Mouse (Mus musculus) small intestine, adult 2 months (tissue): ENCODE results near the gene Brinp2. TPM values are rescaled to one million over a fixed set of nuclear protein-coding genes. Genes with fewer than 3 reads are reported as not detected.

ENCODE experiments used
- H3K27ac ChIP-seq: fragments of 200-500 bp; 2 replicates; pipeline ENCODE4 v1.5.1; 2012; ENCODE audit warnings: low read depth, low read length, control low read depth, inconsistent platforms; ENCODE audit not compliant: insufficient read depth
- H3K27me3 ChIP-seq: fragments of 200-500 bp; 2 replicates; pipeline ENCODE4 v1.6.1; 2012; ENCODE audit warnings: mild to moderate bottlenecking, moderate library complexity, low read length, inconsistent platforms; ENCODE audit not compliant: control insufficient read depth, insufficient read depth
- H3K36me3 ChIP-seq: fragments of 200-500 bp; 2 replicates; pipeline ENCODE4 v1.6.1; 2012; ENCODE audit warnings: mild to moderate bottlenecking, low read length, control low read depth, inconsistent platforms; ENCODE audit not compliant: control insufficient read depth, insufficient read depth
- H3K4me1 ChIP-seq: fragments of 200-500 bp; 2 replicates; pipeline ENCODE4 v1.6.1; 2012; ENCODE audit warnings: low read length, inconsistent platforms, mixed read lengths; ENCODE audit not compliant: control insufficient read depth, insufficient read depth, insufficient read length
- H3K4me3 ChIP-seq: fragments of 200-500 bp; 2 replicates; pipeline ENCODE4 v1.5.1; 2012; ENCODE audit warnings: low read depth, mild to moderate bottlenecking, control low read depth, inconsistent platforms, low read length, moderate library complexity
- CTCF ChIP-seq: fragments of 200-500 bp; IDR thresholded peaks from 2 replicates; pipeline ENCODE4 v1.5.1; 2012; ENCODE audit warnings: low read depth, mild to moderate bottlenecking, control low read depth, inconsistent platforms, low read length, moderate library complexity, mixed read lengths; ENCODE audit not compliant: insufficient replicate concordance, insufficient read length; ENCODE audit errors: extremely low read depth
- POLR2A ChIP-seq: fragments of 200-500 bp; IDR thresholded peaks from 2 replicates; pipeline ENCODE4 v1.6.1; 2012; ENCODE audit warnings: low read depth, mild to moderate bottlenecking, control low read depth, inconsistent platforms, low read length, moderate library complexity
- WGBS: fragments of 180-500 bp; shearing (Covaris S2); methylation state at CpG from one replicate; pipeline ENCODE4 v1.1.7; 2018; 5-methylcytosine and 5-hydroxymethylcytosine counted together
- polyA plus RNA-seq: library from polyadenylated mRNA; depleted of rRNA; stranded (reverse); fragments of >200 nt; gene quantifications from 2 replicates; pipeline ENCODE4 v1.2.3, GENCODE M21; 2012

Gene Brinp2
- polyA plus RNA-seq, 1 experiment = 0.41 TPM

GRCm38 (mm10) chr1:158258685-158259292, 97.3 kb downstream of the Brinp2 start:
- Histone ChIP-seq H3K36me3 (no peaks in the 10 kb centered on the region), H3K4me3 (no peak overlapping the region), H3K27me3 (no peaks in the 10 kb centered on the region), H3K27ac (no peak overlapping the region), H3K4me1 (no peaks in the 10 kb centered on the region)
- TF ChIP-seq POLR2A (no peak), CTCF (no peak)
- WGBS = 81% methylated on average over 6 of the region's 6 CpGs

GRCm38 (mm10) chr1:158255912-158256680, 100.0 kb downstream of the Brinp2 start:
- TF ChIP-seq POLR2A (no peak), CTCF (no peak)
- Histone ChIP-seq H3K4me3 (no peak overlapping the region), H3K27ac (no peak overlapping the region), H3K27me3 (no peaks in the 10 kb centered on the region), H3K36me3 (no peaks in the 10 kb centered on the region), H3K4me1 (no peaks in the 10 kb centered on the region)
- 85% methylated on average over 9 of the region's 9 CpGs for WGBS

GRCm38 (mm10) chr1:158252682-158253222, 103.4 kb downstream of the Brinp2 start:
- H3K27ac ChIP-seq = no peak overlapping the region
- H3K36me3 ChIP-seq = no peaks in the 10 kb centered on the region
- H3K4me3 ChIP-seq = no peak overlapping the region
- 81% methylated on average over 8 of the region's 8 CpGs for WGBS
- no peaks in the 10 kb centered on the region for H3K4me1 ChIP-seq
- no peaks in the 10 kb centered on the region for H3K27me3 ChIP-seq
- no peak for TF ChIP-seq CTCF
- no peak for TF ChIP-seq POLR2A

- no peak overlapping the region for H3K4me3 ChIP-seq
- H3K36me3 ChIP-seq = no peaks in the 10 kb centered on the region
- no peak overlapping the region for H3K27ac ChIP-seq
- H3K27me3 ChIP-seq = no peaks in the 10 kb centered on the region
- H3K4me1 ChIP-seq = no peaks in the 10 kb centered on the region
- WGBS = 88% methylated on average over 3 of the region's 3 CpGs
- TF ChIP-seq CTCF = no peak
- TF ChIP-seq POLR2A = no peak
Measured at GRCm38 (mm10) chr1:158248266-158248665, 107.9 kb downstream of the Brinp2 start.

GRCm38 (mm10) chr1:158246476-158247153, 109.5 kb downstream of the Brinp2 start:
- WGBS = 92% methylated on average over 14 of the region's 14 CpGs
- TF ChIP-seq CTCF = no peak
- no peak for TF ChIP-seq POLR2A
- Histone ChIP-seq H3K4me3 (no peak overlapping the region), H3K36me3 (no peaks in the 10 kb centered on the region), H3K4me1 (no peaks in the 10 kb centered on the region), H3K27me3 (no peaks in the 10 kb centered on the region), H3K27ac (no peak overlapping the region)

GRCm38 (mm10) chr1:158245486-158245885, 110.6 kb downstream of the Brinp2 start:
- Histone ChIP-seq H3K4me1 (no peaks in the 10 kb centered on the region), H3K27ac (no peak overlapping the region), H3K27me3 (no peaks in the 10 kb centered on the region), H3K36me3 (no peaks in the 10 kb centered on the region), H3K4me3 (no peak overlapping the region)
- 63% methylated on average over 8 of the region's 8 CpGs for WGBS
- TF ChIP-seq POLR2A = no peak
- no peak for TF ChIP-seq CTCF

- no peak overlapping the region for H3K27ac ChIP-seq
- H3K4me1 ChIP-seq = no peaks in the 10 kb centered on the region
- H3K4me3 ChIP-seq = no peak overlapping the region
- WGBS = 94% methylated on average over 3 of the region's 3 CpGs
- TF ChIP-seq POLR2A (no peak), CTCF (no peak)
- no peaks in the 10 kb centered on the region for H3K36me3 ChIP-seq
- H3K27me3 ChIP-seq = no peaks in the 10 kb centered on the region
Measured at GRCm38 (mm10) chr1:158244016-158244415, 112.1 kb downstream of the Brinp2 start.
